Mouse (Mus musculus): Measurements from ENCODE around the gene Rgl2.

Gene Rgl2

DNA sequence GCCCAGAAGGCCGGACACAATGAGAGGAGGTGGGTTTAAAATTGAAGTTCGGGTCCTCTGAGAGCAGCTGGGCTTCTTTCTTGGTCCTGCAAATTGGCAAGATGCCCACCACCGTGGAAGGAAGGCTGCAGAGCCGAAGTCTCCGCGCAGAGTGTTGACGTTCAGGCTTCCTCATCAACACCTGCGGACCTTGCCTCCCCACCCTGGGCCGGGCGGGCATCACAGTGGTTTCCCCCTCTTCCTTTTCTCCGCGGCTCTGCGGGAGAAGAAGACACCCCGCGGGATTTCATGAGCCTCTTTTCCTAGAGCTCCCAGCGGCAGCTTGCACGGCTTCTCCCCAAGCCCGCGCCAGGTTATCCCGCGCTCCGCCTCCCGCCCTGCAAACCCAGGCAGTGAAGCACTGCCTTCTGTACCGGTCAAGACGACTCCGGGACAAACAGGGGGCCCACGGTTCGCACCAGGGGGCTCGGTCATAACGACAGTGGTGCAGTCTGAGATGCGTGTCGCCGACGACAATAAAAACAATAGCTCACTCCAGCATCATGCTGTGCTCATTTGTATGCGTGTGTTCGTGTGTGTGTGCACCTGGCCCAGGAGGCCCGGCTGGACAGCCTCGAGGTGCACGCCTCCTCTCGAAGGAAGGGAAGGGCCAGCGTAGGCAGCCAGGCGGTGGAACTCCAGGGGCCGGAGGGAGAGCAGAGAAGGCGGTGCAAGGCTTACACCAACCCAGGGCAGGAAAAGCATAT, 20.8 kb upstream of the Rgl2 start:
- no peak for DNase-seq (ENCODE audit: extremely low read depth, low read depth)

DNA sequence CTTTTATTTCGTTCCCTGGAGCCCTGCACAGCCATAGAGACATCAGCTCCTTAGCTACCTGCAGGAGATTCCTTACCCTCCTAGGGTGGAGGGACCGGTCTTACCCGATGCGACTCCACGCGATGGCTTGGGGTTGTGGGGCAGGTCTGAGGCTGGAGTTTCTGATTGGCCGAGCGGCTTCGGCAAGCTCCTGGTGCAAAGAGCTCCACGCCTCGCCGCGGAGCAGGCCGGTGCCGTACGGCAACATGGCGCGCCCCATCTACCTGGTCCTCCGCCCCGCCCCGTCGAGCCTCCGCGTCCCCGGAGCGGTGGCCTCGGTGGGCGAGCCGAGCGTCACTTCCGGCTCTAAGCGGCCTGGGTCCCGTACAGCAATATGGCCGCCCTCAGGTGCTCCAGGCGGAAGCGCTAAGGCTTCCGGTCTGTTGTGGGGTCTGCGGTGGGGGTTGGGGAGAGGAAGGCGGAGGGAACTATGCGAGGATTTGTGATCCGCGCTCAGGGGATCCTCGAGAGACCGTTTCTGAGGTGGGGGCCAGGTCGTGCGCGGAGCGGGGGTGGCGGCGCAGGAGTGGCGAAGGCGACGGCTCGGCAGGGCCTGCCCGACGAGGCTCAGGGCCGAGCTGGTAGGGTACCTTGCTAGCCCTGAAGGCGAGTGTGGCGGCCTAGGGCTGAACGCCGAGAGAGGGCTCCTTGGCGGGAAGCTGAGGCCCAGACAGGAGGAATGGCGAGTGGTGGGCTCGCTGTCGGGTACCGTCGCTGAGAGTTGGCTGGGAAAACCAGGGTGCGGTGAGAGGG, 20.1 kb upstream of the Rgl2 start, which contains the start of gene Daxx:
Gene Daxx (plus strand): TSS at position 338 of the 792 bp plus-strand sequence.
- peak; percentile 92 for DNase-seq (ENCODE audit: extremely low read depth, low read depth)

DNA sequence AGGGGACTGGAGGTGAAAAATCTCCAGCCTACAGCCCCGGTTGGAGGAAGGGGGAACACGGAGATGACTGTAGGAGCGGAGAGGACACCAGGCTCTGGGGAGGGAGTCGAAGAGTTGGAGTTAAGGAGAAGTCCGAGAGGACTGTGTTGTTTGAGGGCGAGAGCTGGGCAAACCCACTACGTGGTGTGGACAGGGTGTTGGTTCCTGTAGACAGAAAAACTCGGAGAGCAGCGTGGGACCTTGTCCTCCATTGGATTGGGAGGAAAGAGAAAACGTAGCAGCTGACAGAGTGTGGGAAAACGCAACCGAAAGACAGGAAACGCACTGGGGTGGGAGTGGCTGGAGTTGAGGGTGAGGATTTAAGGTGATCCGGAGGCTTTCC, 19.5 kb upstream of the Rgl2 start:
- no peak for DNase-seq (ENCODE audit: extremely low read depth, low read depth)

DNA sequence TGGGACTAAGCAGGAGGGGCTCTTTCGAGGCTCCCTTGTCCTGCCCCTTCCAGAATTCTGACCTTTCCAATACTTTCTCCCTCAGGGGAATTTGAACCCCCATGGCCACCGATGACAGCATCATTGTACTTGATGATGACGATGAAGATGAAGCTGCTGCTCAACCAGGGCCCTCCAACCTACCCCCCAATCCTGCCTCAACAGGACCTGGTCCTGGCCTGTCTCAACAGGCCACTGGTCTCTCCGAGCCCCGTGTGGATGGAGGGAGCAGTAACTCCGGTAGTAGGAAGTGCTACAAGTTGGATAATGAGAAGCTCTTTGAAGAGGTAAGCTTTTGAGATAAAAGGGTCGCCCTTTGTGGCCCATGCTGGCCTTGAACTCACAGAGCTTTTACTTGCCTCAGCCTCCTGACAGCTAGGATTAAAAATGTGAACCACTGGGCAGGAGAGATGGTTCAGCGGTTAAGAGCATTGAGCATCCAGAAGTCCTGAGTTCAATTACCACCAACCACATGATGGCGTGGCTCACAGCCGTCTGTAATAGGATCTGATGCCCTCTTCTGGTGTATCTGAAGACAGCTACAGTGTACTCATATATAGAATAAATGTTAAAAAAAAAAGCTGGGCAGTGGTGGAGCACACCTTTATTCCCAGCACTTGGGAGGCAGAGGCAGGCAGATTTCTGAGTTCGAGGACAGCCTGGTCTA, 18.8 kb upstream of the Rgl2 start:
- DNase-seq (ENCODE audit: extremely low read depth, low read depth): no peak

DNA sequence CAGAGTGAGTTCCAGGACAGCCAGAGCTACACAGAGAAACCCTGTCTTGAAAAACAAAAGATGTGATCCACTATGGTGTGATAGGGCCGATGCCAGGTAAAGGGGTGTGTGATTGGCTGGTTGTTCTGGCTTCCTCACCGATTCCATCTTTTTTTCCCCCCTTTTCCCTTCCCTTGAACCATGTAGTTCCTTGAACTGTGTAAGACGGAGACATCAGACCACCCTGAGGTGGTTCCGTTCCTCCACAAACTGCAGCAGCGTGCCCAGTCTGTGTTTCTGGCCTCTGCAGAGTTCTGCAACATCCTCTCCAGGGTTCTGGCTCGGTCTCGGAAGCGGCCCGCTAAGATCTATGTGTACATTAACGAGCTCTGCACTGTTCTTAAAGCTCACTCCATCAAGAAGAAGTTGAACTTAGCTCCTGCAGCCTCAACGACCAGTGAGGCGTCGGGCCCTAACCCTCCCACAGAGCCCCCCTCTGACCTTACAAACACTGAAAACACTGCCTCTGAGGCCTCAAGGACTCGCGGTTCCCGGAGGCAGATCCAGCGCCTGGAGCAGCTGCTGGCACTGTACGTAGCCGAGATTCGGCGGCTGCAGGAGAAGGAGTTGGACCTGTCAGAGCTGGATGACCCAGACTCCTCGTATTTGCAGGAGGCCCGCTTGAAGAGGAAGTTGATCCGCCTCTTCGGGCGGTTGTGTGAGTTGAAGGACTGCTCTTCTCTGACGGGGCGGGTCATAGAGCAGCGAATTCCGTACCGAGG, 18.1 kb upstream of the Rgl2 start:
- no peak for DNase-seq (ENCODE audit: extremely low read depth, low read depth)

DNA sequence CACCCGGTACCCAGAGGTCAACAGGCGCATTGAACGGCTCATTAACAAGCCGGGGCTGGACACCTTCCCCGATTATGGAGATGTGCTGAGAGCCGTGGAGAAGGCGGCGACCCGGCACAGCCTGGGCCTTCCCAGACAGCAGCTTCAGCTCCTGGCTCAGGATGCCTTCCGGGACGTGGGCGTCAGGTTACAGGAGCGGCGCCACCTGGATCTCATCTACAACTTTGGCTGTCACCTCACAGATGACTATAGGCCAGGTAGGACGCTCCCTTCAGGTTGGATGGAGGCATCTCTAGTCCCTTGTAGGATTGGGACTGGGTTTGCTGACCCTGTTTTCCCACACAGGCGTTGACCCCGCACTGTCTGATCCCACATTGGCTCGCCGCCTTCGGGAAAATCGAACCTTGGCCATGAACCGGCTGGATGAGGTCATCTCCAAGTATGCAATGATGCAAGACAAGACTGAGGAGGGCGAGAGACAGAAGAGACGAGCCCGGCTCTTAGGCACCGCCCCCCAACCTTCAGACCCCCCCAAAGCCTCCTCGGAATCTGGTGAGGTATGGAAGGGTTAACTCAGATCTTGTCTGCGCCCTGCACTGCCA, 17.4 kb upstream of the Rgl2 start:
- no peak for DNase-seq (ENCODE audit: extremely low read depth, low read depth)

DNA sequence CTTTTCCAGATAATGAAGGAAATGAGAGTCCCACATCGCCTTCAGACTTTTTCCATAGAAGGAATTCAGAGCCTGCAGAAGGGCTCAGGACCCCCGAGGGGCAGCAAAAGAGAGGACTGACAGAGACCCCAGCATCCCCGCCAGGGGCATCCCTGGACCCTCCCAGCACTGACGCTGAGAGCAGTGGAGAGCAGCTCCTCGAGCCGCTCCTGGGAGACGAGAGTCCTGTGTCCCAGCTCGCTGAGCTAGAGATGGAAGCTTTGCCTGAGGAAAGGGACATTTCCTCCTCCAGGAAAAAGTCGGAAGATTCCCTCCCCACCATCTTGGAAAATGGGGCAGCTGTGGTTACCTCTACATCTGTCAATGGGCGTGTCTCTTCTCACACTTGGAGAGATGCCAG, 16.1 kb upstream of the Rgl2 start:
- DNase-seq (ENCODE audit: extremely low read depth, low read depth): no peak

DNA sequence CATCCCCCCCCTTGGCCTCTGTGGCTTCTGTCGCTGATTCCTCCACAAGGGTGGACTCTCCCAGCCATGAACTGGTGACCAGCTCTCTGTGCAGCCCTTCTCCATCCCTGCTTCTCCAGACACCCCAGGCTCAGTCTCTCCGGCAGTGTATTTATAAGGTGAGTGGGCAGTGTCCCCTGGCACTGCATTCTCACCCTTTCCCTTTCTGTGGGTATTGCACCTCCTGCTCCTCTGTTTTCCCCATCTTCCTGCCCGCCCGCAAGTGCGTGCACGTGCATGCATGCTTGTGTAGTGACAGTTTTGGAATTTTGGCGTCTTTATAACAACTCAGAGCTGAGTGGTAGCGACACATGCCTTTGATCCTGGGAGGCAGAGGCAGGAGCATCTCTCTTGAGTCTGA, 15.4 kb upstream of the Rgl2 start:
- no peak for DNase-seq (ENCODE audit: extremely low read depth, low read depth)

DNA sequence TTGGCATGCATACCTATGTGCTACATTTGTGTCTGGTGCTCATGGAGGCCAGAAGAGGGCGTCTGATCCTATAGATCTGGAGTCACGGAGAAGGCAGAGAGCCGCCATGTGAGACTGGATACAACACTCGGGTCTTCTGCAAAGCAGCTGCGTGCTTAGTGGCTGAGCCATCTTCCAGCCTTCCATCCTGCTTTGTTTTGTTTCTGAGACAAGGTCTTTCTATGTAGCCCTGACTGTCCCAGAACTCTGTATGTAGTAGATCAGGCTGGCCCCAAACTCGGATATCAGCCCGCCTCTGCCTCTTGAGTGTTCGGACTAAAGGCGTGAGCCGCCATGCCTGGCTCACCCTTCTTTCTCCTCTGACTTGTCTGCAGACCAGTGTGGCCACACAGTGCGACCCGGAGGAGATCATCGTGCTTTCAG, 14.4 kb upstream of the Rgl2 start:
- no peak for DNase-seq (ENCODE audit: extremely low read depth, low read depth)

DNA sequence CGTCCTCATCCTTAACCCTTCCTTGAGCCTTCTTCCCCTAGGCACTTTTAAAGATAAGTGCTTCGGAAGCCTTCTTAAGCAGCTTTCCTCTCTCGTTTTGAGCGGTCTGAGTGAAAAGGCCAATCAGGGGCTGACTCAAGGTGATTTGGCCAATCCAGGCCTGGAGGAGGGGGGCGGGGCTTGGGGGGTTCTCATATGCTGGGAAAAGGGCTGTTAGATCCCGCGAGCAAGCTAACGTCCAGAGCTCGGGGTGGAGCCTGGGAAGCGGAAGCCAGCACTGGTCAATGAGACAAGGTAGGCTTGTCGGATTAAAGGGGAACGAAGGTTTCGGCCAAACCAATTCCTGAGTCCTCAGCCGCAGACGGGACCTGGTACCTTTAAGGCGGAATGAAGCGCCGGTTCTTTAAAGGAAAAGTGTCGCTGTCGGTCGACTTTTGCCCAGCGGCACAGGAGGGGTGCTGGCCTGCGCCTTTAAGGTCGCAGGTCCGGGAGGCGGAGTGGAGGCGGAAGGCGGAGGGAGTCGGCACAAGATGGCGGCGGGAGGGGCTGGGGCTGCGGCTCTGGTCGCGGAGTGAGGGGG, 13.6 kb upstream of the Rgl2 start, which contains the start of the genes Tapbp and Zbtb22:
Gene Tapbp (plus strand): TSS at position 229 of the 580 bp plus-strand sequence.
Gene Zbtb22 (plus strand): TSS at position 234 of the 580 bp plus-strand sequence.
- DNase-seq (ENCODE audit: extremely low read depth, low read depth): peak; percentile 99

DNA sequence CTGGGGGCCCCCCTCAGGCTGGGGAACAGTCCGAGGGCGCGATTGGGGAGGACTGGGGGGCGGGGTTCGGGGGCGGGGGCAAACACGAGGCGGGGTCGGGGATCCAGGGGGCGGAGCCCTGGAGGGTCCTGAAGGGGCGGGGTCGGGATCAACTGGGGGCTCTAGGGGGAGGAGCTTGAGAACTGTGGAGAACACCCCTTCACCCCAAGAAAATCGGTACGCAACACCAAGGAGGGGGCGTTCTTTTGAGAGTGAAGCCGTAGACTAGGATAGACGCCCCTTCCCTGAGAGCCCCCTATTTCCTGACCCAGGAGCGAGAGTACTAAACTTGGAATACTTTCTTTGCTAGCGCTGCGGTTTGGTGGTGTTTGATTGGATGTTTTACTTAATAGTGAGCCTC, 13.0 kb upstream of the Rgl2 start:
- DNase-seq (ENCODE audit: extremely low read depth, low read depth): no peak

DNA sequence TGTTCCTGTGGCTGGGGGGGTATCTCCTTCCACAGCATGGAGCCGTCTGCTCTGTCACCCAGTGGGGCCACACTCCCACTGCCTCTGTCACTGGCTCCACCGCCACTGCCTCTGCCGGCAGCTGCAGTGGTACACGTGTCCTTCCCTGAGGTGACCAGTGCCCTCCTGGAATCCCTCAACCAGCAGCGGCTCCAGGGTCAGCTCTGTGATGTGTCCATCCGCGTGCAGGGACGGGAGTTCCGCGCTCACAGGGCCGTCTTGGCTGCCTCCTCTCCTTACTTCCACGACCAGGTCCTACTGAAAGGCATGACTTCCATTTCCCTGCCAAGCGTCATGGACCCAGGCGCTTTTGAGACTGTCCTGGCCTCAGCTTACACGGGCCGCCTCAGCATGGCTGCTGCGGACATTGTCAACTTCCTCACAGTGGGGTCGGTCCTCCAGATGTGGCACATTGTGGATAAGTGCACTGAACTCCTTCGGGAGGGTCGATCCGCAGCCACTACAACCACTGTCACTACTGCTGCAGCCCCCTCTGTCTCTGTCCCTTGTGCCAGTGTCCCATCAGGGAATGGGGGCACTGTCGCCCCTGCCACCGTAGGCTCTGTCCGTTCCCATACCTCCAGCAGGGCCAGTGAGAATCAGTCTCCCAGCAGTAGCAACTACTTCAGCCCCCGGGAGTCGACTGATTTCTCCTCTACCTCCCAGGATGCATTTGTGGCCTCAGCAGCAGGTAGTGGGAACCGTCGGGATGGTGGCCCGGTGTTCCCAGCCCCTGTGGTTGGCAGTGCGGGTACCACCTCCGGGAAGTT, 12.3 kb upstream of the Rgl2 start:
- no peak for DNase-seq (ENCODE audit: extremely low read depth, low read depth)

DNA sequence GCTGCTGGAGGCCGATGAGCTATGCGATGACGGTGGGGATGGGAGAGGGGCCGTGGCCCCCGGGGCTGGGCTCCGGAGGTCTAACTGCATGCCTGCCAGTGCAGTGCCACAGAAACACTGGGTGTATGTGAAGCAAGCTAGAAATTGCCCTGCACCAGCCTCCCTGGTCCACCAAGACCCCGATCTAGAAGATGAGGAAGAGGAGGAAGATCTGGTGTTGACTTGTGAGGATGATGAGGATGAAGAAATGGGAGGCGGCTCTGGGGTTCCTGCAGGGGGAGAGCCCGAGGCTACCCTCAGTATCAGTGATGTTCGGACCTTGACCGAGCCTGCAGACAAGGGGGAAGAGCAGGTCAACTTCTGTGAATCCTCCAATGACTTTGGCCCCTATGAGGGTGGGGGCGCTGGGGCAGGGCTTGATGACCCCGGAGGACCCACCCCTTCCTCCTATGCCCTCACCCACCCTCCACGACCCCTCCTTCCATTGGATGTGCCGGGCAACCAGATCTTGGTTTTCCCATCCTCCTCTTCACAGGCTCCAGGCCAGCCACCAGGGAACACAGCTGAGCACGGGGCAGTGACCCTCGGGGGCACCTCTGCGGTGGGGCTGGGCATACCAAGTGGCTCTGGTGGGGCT, 11.6 kb upstream of the Rgl2 start:
- DNase-seq (ENCODE audit: extremely low read depth, low read depth): no peak

DNA sequence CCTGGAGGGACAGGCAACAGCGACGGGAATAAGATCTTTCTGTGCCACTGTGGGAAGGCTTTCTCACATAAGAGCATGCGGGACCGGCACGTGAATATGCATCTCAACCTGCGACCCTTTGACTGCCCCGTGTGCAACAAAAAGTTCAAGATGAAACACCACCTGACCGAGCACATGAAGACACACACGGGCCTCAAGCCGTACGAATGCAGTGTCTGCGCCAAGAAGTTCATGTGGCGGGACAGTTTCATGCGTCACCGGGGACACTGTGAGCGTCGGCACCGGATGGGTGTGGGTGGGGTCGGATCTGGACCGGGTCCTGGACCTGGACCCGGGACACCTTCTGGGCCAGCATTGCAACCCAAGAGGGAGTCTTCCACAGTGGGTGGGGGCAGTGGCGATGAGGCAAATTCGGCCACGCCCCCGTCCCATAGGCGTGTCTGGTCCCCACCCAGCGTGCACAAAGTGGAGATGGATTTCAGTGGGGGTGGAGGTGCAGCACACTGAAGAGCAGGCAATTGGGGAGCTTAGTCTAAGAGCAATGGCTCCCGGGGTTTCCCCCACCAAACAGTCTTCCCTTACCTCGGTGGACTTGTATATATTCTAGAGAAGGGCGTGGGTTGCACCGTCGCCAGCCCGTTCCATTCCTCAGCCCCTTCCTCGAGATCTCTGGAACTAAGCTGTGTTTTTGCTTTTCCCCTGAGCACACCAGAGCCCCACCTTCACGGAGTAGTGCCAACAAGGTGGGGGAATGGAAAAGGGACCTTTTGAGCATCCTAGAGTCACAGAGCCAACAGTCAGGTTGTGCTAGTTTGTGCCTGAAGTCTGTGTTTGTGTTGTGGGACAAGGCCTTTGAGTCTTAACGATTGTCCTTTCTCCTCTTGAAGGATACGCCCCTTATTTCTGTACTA, 10.8 kb upstream of the Rgl2 start:
- no peak for DNase-seq (ENCODE audit: extremely low read depth, low read depth)

DNA sequence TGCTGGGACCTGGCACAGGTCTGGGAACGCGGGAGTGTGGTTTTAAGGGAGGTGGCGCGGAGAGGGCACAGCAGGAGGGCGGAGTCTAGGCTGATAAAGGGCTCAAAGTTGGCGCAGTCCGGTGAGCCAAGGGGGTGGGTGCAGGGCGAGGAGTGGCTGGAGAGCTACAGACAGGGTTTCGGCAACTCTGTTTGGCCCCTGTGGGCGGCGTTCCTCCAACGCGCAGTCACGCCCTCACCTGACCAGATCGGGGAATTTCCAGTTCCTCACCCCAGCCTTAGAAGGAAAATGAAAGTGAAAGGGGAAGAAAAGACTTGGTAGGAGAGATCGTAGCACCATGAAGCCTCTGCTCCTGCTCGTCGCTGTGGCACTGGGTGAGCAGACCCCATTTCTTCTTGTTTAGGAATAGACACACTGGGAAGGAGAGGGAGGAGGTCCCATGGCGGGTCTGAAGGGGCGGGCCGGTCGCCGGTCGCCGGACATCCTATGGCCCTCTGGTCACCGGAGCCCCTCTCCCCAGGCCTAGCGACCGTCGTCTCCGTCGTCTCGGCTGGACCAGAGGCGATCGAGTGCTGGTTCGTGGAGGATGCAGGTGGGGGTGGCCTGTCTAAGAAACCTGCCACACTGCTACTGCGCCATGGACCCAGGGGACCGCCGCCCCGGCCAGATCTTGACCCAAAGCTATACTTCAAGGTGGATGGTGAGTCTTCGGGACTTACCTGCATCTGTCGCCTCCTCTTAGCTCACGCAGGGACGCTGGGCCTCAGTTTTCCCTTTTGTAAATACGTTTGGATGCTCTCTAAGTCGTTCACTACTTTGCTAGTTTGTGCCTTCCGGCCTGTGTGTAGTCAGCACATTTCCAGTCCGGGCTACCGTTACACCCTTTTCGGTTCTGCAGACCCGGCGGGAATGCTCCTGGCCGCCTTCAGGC, 9.7 kb upstream of the Rgl2 start:
- DNase-seq (ENCODE audit: extremely low read depth, low read depth): peak; percentile 77

DNA sequence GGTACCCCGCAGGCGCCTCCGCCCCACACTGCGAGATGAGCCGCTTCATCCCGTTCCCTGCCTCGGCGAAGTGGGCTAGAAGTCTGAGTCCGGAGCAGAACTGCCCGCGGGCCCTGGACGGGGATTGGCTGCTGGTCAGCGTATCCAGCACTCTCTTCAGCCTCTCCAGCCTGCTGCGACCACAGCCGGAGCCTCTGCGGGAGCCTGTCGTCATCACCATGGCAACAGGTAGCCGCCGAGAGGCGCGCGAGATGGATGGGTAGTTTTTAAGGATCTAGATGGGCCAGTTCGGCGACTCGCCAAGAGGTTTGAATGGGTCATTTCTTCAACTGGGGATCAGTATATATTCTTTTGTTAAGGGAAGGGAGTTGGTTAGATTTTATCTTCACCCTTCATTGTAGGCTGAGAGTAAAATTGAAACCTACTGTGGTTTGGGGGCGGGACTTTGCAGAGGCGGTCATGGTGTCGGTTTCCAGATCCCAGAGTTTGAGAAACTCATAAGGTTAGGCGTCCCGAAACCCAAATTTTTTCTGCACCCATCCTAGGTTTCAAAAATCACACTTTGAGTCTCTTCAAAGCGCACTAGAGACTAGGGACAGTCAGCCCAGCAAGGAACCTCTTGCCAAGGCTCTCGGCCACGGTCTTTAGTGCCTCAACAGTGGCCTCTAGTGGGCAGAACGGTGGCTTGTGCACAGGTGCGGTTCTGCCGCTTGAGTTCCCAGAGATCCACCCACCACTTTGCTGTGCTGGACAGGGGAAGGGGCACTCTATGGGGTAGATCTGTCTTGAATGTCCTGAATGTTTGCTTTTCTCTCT, 8.9 kb upstream of the Rgl2 start:
- DNase-seq (ENCODE audit: extremely low read depth, low read depth): no peak
